Mouse (Mus musculus) myocyte (in vitro differentiated cells): ENCODE measurements at regions not wholly inside any gene's neighbourhood (a gene's known extent, or its start where the extent isn't known, plus 50 kb on each side); places are given as distances from the start of the nearest gene placed in this dataset.
"Not testable (repeated sequence)": the region's sequence is repeated elsewhere in the genome, so short reads cannot be mapped to it uniquely, and the experiment has no call there.

Experiments
- H3K27me3 ChIP-seq: one replicate; pipeline ENCODE4 v1.6.1; 2011; ENCODE audit not compliant: control insufficient read depth, insufficient read depth, insufficient read length
- H3K36me3 ChIP-seq: one replicate; pipeline ENCODE4 v1.6.1; 2011; ENCODE audit not compliant: control insufficient read depth, insufficient read depth
- H3K4me2 ChIP-seq: one replicate; pipeline ENCODE4 v1.6.1; 2011; ENCODE audit warnings: low read depth, control low read depth
- H3K4me3 ChIP-seq: one replicate; pipeline ENCODE4 v1.5.1; 2011; ENCODE audit warnings: mild to moderate bottlenecking, control low read depth, moderate library complexity
- H3K79me2 ChIP-seq: one replicate; pipeline ENCODE4 v1.6.1; 2011; ENCODE audit not compliant: control insufficient read depth, insufficient read depth
- H3ac ChIP-seq: one replicate; pipeline ENCODE4 v1.6.1; 2011; ENCODE audit not compliant: control insufficient read depth, insufficient read length
- CEBPB ChIP-seq: IDR thresholded peaks from 2 replicates; pipeline ENCODE4 v1.6.1; 2011; ENCODE audit warnings: mild to moderate bottlenecking, moderate library complexity; ENCODE audit not compliant: poor library complexity, insufficient read depth, severe bottlenecking
- E2F4 ChIP-seq: IDR thresholded peaks from one replicate; pipeline ENCODE4 v1.6.1; 2011; ENCODE audit warnings: mild to moderate bottlenecking, control low read depth, moderate library complexity; ENCODE audit not compliant: insufficient read depth
- MAX ChIP-seq: IDR thresholded peaks from one replicate; pipeline ENCODE4 v1.6.1; 2011; ENCODE audit warnings: low read depth, mild to moderate bottlenecking, control low read depth
- MYOD1 ChIP-seq, 3 experiments: IDR thresholded peaks; one replicate each; pipeline ENCODE4 v1.6.1; 2011; ENCODE audit warnings: control low read depth in 2 of 3, low read depth in 2 of 3, mild to moderate bottlenecking in 2 of 3, moderate library complexity in 1 of 3; ENCODE audit not compliant: insufficient read length in 2 of 3, control insufficient read depth in 1 of 3
- MYOG ChIP-seq, 3 experiments: IDR thresholded peaks; one replicate each; pipeline ENCODE4 v1.6.1; 2011; ENCODE audit warnings: control low read depth in 2 of 3, low read depth in 2 of 3, mild to moderate bottlenecking in 2 of 3; ENCODE audit not compliant: insufficient read length in 2 of 3, control insufficient read depth in 1 of 3, insufficient read depth in 1 of 3
- POLR2A ChIP-seq: IDR thresholded peaks from one replicate; pipeline ENCODE4 v1.6.1; 2011; ENCODE audit warnings: low read depth, mild to moderate bottlenecking, control low read depth, moderate library complexity; ENCODE audit not compliant: insufficient read length
- POLR2AphosphoS2 ChIP-seq: IDR thresholded peaks from one replicate; pipeline ENCODE4 v1.6.1; 2011; ENCODE audit warnings: low read depth, control low read depth; ENCODE audit not compliant: insufficient read length
- REST ChIP-seq: IDR thresholded peaks from one replicate; pipeline ENCODE4 v1.6.1; 2011; ENCODE audit warnings: mild to moderate bottlenecking, control low read depth, moderate library complexity; ENCODE audit not compliant: insufficient read depth, insufficient read length
- SRF ChIP-seq: IDR thresholded peaks from one replicate; pipeline ENCODE4 v1.6.1; 2011; ENCODE audit warnings: low read depth; ENCODE audit not compliant: control insufficient read depth, insufficient read length
- TCF12 ChIP-seq: IDR thresholded peaks from one replicate; pipeline ENCODE4 v1.6.1; 2011; ENCODE audit warnings: mild to moderate bottlenecking, control low read depth; ENCODE audit not compliant: poor library complexity, insufficient read depth, severe bottlenecking
- TCF3 ChIP-seq: IDR thresholded peaks from one replicate; pipeline ENCODE4 v1.6.1; 2011; ENCODE audit warnings: low read depth, control low read depth; ENCODE audit not compliant: insufficient read length
- USF1 ChIP-seq: IDR thresholded peaks from one replicate; pipeline ENCODE4 v1.6.1; 2011; ENCODE audit warnings: low read depth, mild to moderate bottlenecking, control low read depth, moderate library complexity

DNA sequence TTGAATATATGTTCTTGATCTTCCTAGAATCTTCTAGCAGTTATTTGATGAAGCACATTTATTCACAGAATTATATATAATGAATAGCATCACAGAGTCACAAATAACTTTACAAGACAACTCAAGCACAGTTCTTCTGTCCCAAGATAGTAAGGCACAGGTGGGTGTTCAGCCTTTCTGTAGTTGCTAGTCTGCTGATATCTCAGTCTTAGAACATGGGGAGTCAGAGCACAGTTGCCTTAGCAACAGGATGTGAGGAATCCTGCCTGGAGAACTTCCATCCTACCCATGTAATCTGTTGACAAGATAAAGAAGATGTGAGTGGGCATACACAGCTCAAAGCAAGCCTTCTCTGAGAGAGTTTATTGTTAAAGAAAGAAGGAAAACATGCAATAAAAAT is 248.2 kb downstream of the Aasdhppt start:
- no peak overlapping the region for H3K4me2 ChIP-seq
- TF ChIP-seq USF1 (no peak), POLR2AphosphoS2 (no peak), REST (no peak), MAX (no peak), POLR2A (no peak), MYOD1 (IDR thresholded peaks at IDR 0.05; ENCODE audit: control insufficient read depth in 1 of 3, insufficient read length in 2 of 3, low read depth in 2 of 3) (no peak), E2F4 (no peak), TCF3 (no peak), MYOG (IDR thresholded peaks at IDR 0.05; ENCODE audit: control insufficient read depth in 1 of 3, insufficient read depth in 1 of 3, insufficient read length in 2 of 3, low read depth in 2 of 3) (no peak), SRF (no peak), CEBPB (no peak), TCF12 (no peak)
- no peak overlapping the region for H3ac ChIP-seq
- H3K36me3 ChIP-seq, result no peaks in the 10 kb centered on the region
- H3K79me2 ChIP-seq, result no peaks in the 10 kb centered on the region
- no peak overlapping the region for H3K4me3 ChIP-seq
- no peaks in the 10 kb centered on the region for H3K27me3 ChIP-seq

DNA sequence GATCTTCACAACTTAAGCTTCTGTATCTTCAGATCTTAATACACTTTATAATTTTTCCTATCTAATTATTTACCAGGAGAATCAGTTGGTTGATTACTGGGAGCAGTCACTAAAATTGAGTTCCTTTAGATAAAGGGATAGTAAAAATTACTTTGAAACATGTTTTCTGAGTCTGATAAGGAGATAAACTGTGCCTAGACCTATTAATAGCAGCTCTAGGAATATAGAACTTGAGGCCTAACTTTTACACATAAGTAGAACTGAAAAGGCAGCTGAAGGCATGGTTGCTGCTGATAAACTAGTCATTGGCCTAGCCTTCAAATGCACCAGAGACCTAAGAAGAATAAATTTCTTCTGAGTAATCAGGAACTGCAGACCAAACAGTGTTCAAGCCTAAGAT is 260.5 kb downstream of the Aasdhppt start:
- Histone ChIP-seq H3K4me3 (no peak overlapping the region), H3K36me3 (no peaks in the 10 kb centered on the region), H3K27me3 (no peaks in the 10 kb centered on the region), H3ac (no peak overlapping the region), H3K4me2 (no peak overlapping the region), H3K79me2 (no peaks in the 10 kb centered on the region)
- TF ChIP-seq REST, result no peak
- TF ChIP-seq POLR2A, result no peak
- TF ChIP-seq TCF12, result no peak
- TF ChIP-seq POLR2AphosphoS2, result no peak
- no peak for TF ChIP-seq USF1
- no peak for TF ChIP-seq TCF3
- no peak for TF ChIP-seq SRF
- TF ChIP-seq MYOG (IDR thresholded peaks at IDR 0.05; ENCODE audit: control insufficient read depth in 1 of 3, insufficient read depth in 1 of 3, insufficient read length in 2 of 3, low read depth in 2 of 3), result no peak
- TF ChIP-seq MAX, result no peak
- no peak for TF ChIP-seq E2F4
- no peak for TF ChIP-seq MYOD1 (IDR thresholded peaks at IDR 0.05; ENCODE audit: control insufficient read depth in 1 of 3, insufficient read length in 2 of 3, low read depth in 2 of 3)
- TF ChIP-seq CEBPB, result no peak

DNA sequence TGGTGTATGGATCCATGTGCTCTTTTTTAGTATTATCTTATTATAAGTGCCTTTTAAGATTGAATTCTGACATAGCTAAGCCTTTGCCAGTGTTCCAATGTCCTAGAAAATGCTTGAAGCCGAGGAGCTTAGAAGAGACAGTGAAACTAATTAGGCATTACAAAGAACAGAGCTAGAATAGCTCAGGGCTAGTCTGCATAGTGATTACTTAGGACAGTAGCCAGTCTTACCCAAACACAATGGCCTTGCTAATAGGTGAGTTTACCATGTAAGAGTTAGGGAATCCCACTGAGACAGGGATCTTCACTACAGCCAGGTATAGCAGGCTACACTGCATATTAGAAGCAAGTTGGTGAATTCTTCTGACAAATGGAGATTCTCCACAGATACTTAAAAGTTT is 261.6 kb downstream of the Aasdhppt start:
- not testable (repeated sequence) for H3K4me2 ChIP-seq, H3K36me3 ChIP-seq, H3K79me2 ChIP-seq, H3K27me3 ChIP-seq, H3K4me3 ChIP-seq, H3ac ChIP-seq

DNA sequence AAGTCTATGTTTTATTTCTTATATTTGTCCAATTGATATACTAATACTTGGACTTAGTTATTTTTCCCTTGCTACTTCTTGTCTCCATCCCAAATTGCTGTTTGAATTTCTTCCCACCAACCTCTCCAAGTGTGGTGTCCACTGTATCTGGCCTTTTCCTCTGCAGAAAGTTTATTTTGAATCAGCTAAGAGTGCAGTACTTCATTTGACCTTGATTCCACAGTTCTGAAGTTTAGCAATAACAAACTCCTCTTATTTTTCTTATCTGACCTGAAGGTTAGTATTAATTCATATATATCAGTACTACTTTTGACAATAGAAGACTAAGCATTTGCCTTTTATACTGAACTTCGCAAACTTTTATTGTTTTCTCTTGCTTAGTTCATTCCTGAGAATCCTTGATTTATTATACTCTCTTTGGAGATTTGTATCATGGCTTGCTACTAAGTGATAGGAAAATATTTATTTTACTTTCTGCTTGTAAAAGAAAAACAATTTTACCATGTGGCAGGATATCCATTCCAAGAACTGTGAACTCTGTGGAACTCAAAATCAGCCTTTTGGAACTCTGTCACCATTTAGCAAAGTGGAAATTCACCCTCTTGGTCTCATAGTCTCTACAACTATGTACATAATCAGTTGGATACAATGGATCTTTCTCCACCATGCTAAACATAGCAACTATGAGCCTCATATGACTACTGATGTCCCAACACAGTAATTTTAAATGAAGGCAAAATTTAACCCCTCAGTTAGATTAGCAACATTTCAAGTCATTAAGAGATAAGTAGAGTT is 268.2 kb downstream of the Aasdhppt start:
- no peak overlapping the region for H3K4me3 ChIP-seq
- H3K27me3 ChIP-seq, result no peaks in the 10 kb centered on the region
- H3ac ChIP-seq, result no peak overlapping the region
- TF ChIP-seq TCF3, result no peak
- no peak for TF ChIP-seq REST
- no peak for TF ChIP-seq CEBPB
- TF ChIP-seq E2F4, result no peak
- TF ChIP-seq MYOG (IDR thresholded peaks at IDR 0.05; ENCODE audit: control insufficient read depth in 1 of 3, insufficient read depth in 1 of 3, insufficient read length in 2 of 3, low read depth in 2 of 3), result no peak
- no peak for TF ChIP-seq TCF12
- no peak for TF ChIP-seq POLR2A
- TF ChIP-seq MYOD1 (IDR thresholded peaks at IDR 0.05; ENCODE audit: control insufficient read depth in 1 of 3, insufficient read length in 2 of 3, low read depth in 2 of 3), result no peak
- H3K4me2 ChIP-seq, result no peak overlapping the region
- no peaks in the 10 kb centered on the region for H3K79me2 ChIP-seq
- no peaks in the 10 kb centered on the region for H3K36me3 ChIP-seq

DNA sequence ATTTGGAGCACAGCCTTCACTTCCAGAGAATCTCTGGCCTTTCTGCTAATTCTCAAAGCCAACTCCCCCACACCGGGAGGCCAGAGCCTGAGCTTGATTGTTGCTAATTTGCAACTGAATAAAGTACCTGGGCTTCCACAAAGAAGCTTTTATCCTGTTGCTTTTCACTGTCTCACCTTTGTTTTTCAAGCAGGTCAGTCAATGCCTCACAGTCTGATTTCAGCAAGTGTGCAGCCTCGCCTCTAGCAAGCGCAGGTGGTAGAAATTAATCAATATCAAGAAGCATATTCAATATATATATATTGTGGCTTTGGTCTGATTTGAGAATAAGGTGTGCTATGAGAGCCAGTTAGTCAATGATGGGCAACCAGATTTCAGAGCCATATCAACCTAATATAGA is 282.1 kb downstream of the Aasdhppt start:
- H3K4me2 ChIP-seq, H3ac ChIP-seq, H3K36me3 ChIP-seq, H3K4me3 ChIP-seq, H3K27me3 ChIP-seq, H3K79me2 ChIP-seq: not testable (repeated sequence)

DNA sequence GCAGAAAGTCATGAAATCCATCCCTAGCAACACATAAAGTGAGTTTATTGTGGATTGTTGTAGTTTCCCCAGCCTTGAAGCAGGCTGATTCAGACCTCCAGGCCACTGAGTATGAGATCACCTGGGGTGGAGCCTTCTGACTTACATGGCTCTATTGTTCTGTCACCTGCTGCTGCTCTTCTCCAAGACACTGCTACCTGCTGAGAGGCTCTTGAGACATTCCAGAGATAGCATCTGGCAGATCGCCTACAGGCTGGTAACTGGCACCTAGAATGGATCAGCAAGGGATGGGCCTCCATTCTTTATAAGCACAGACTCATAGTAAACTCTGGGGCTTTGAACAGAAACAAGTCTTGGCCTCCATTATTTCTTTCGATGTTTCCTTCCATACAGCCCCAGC is 289.2 kb downstream of the Aasdhppt start:
- Histone ChIP-seq H3K4me3 (no peak overlapping the region), H3ac (no peak overlapping the region), H3K79me2 (no peaks in the 10 kb centered on the region), H3K36me3 (no peaks in the 10 kb centered on the region), H3K4me2 (no peak overlapping the region), H3K27me3 (no peaks in the 10 kb centered on the region)
- no peak for TF ChIP-seq SRF
- TF ChIP-seq E2F4, result no peak
- no peak for TF ChIP-seq TCF3
- no peak for TF ChIP-seq TCF12
- no peak for TF ChIP-seq MYOD1 (IDR thresholded peaks at IDR 0.05; ENCODE audit: control insufficient read depth in 1 of 3, insufficient read length in 2 of 3, low read depth in 2 of 3)
- no peak for TF ChIP-seq POLR2AphosphoS2
- TF ChIP-seq USF1, result no peak
- TF ChIP-seq POLR2A, result no peak
- no peak for TF ChIP-seq CEBPB
- TF ChIP-seq MYOG (IDR thresholded peaks at IDR 0.05; ENCODE audit: control insufficient read depth in 1 of 3, insufficient read depth in 1 of 3, insufficient read length in 2 of 3, low read depth in 2 of 3), result no peak
- TF ChIP-seq MAX, result no peak
- no peak for TF ChIP-seq REST
